ENCODE assay signal across 10 mouse cellular contexts in the genomic region with DNA sequence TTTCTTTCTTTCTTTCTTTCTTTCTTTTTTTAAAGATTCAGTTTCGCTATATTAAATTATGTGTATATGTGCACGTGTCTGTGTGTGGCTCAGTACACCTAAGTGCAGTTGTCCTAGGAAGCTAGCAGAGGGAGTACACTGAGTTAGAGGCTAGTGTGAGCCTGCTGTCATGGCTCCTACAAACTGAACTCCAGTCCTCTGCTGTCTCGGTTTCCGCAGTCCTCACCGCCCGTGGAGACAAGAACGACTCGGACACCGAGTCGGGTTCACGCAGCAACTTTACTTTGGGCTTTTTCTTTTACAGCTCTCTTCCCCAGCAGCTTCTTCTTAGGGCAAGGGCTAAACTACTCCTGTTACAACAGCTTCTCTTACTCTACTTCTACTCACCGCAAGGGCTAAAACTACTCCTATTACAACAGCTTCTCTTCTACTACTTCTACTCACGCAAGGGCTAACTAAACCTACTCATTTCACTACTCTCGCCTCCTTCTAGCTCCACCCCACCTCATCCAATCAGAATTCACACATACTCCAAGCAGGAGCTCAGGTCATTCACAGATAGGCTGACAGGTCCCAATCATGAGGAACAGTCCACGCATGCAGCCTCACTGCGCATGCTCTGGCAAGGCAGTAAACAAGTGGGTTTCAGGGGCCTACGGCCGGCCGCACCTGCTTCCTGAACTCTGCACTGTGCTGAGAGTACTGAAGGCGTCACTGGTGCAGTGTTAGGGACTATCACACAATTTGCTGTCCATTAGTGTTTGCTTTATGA. TPM values are rescaled to one million over a fixed set of nuclear protein-coding genes. Genes with fewer than 3 reads are reported as not detected.
DNase-seq lines count a peak whose midpoint lies in the region; ATAC-seq and TF ChIP-seq lines count a peak whose summit lies in the region.
"Had no signal": no experiment of that assay in that cellular context is flagged by ENCODE, and none has a peak within 500 bp of the region (broad histone marks: within the 10 kb centered on the region; RNA-seq: fewer than 3 reads in every experiment).

No protein-coding gene starts in this region.

- H3K4me3 ChIP-seq in lung, postnatal 0 days (ENCODE audit: low read depth, low read length), result no peak overlapping the region
- no peak overlapping the region for H3K4me3 ChIP-seq in forebrain, embryonic 15.5 days

- H3K9me3 ChIP-seq in lung, postnatal 0 days (ENCODE audit: low read length), result no peaks in the 10 kb centered on the region
- no peaks in the 10 kb centered on the region for H3K9me3 ChIP-seq in forebrain, embryonic 15.5 days

- H3K9ac ChIP-seq in lung, postnatal 0 days (replicated peaks; ENCODE audit: low read depth), result no peak overlapping the region
- no peak overlapping the region for H3K9ac ChIP-seq in forebrain, embryonic 15.5 days (replicated peaks)

- peak; percentile 56 for DNase-seq in ES-CJ7 (ENCODE audit: low read depth, low spot score)
- DNase-seq in lung, postnatal 0 days (ENCODE audit: low spot score), result peak; percentile 34
- peak; percentile 77 for DNase-seq in splenic B cell, adult 2 months (ENCODE audit: low read depth, low spot score)
- no peak for DNase-seq in embryo, embryonic 10 days (ENCODE audit: low spot score)
- no peak for DNase-seq in adrenal gland, postnatal 14 days
- no peak for DNase-seq in embryo, embryonic 9.5 days (ENCODE audit: extremely low spot score)
- DNase-seq: cerebellum, adult 8-10 months had no signal

- WGBS in lung, postnatal 0 days, result 67% methylated on average over 20 of the region's 20 CpGs
- 92% methylated on average over 20 of the region's 20 CpGs for WGBS in forebrain, embryonic 15.5 days

- 0 out of 2 replicates have a peak overlapping the region, but pooled peaks have one; percentile 33 for H3K27ac ChIP-seq in lung, postnatal 0 days (ENCODE audit: low read length)
- no peak overlapping the region for H3K27ac ChIP-seq in forebrain, embryonic 15.5 days (replicated peaks)

- no peak for TF ChIP-seq CTCF in lung, postnatal 0 days (IDR thresholded peaks at IDR 0.05)

- peak; percentile 67 for ATAC-seq in granulocyte monocyte progenitor cell, adult 5-6 weeks (replicated peaks; ENCODE audit: poor library complexity, severe bottlenecking)
- peak; percentile 78 for ATAC-seq in lung, postnatal 0 days
- ATAC-seq in forebrain, embryonic 15.5 days (replicated peaks), result no peak

- H3K4me2 ChIP-seq in lung, postnatal 0 days (replicated peaks; ENCODE audit: low read depth, low read length), result no peak overlapping the region
- no peak overlapping the region for H3K4me2 ChIP-seq in forebrain, embryonic 15.5 days (replicated peaks)

- peaks cover 8% of the 10 kb centered on the region; the same call in 1 of the 2 replicates for H3K4me1 ChIP-seq in lung, postnatal 0 days (ENCODE audit: insufficient read depth, low read depth, low read length)
- H3K4me1 ChIP-seq in forebrain, embryonic 15.5 days, result no peaks in the 10 kb centered on the region

- H3K27me3 ChIP-seq in lung, postnatal 0 days (replicated peaks; ENCODE audit: insufficient read depth, low read length), result no peaks in the 10 kb centered on the region
- no peaks in the 10 kb centered on the region for H3K27me3 ChIP-seq in splenic B cell, adult 2 months (ENCODE audit: control insufficient read depth, insufficient read depth, low read length, poor library complexity, severe bottlenecking)
- no peaks in the 10 kb centered on the region for H3K27me3 ChIP-seq in forebrain, embryonic 15.5 days

- 0 out of 2 replicates have a peak, but pooled peaks have one; percentile 11 for TF ChIP-seq EP300 in lung, postnatal 0 days (IDR thresholded peaks at IDR 0.05)

- H3K36me3 ChIP-seq in lung, postnatal 0 days (ENCODE audit: insufficient read depth, low read length), result no peaks in the 10 kb centered on the region
- H3K36me3 ChIP-seq in splenic B cell, adult 2 months (ENCODE audit: control insufficient read depth, insufficient read depth, low read length, poor library complexity, severe bottlenecking), result no peaks in the 10 kb centered on the region
- no peaks in the 10 kb centered on the region for H3K36me3 ChIP-seq in forebrain, embryonic 15.5 days

RNA-seq across cellular contexts. Expression of a gene that starts 14.7 kb away (rescaled TPM):
- not detected in 2 replicates for total RNA-seq in granulocyte monocyte progenitor cell, adult 5-6 weeks (2014; fragmentation: Nextera tagmentation)
- total RNA-seq in granulocyte monocyte progenitor cell, adult 5-6 weeks (2017), result not detected in 2 replicates
- polyA plus RNA-seq in lung, postnatal 0 days (2015; fragmentation: Nextera tagmentation; extraction: Ambion mirVana), result 0.30 and 0.33 TPM in 2 replicates
- not detected in 2 replicates for polyA plus RNA-seq in forebrain, embryonic 15.5 days (2015; fragmentation: Nextera tagmentation; extraction: Ambion mirVana)
- not detected in 2 replicates for total RNA-seq in adrenal gland, postnatal 14 days (2021)
- polyA plus RNA-seq: heart, embryonic 14.5 days had no signal

Comparison
In these comparisons a context has a peak if more than half of its experiments do, and no peak if none do; other contexts are left out.
1. DNase-seq: peak in ES-CJ7 (single experiment), lung, postnatal 0 days (single experiment) and splenic B cell, adult 2 months (single experiment); none in embryo, embryonic 10 days (single experiment), adrenal gland, postnatal 14 days (single experiment) and embryo, embryonic 9.5 days (single experiment).